Mouse (Mus musculus) cerebellum, adult 9-11 months (tissue): ENCODE results near the gene Parvb.

Experiments used
- DNase-seq: peaks from one replicate; pipeline ENCODE4 v3.0.0; 2022

The Parvb gene

GRCm38 (mm10) chr15:84231721-84232561, at the start of gene Parvb:
Parvb (plus strand) TSS chr15:84232043.
- DNase-seq, result peak; percentile 74

DNA sequence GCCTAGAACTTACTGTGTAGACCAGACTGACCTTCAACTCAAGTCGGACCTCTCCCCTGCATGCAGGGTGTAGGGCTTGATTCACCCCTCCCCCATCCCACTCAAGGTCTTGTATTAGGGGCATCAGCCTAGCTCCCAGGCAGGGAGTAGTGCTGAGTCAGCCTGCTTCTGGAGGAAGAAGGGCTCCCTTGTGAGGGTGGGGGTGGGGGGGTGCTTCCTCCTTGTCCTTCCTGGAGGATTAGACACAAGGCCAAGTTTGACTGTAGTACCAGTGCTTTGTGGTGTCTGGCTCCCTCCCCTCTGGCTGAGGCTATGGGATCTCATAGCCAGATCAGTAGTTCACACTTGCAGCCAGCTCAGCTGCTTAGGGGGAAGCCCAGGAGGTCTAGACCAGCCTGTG, 47.9 kb upstream of the Parvb start:
- DNase-seq, result no peak

GRCm38 (mm10) chr15:84186196-84186595, 45.6 kb upstream of the Parvb start:
- no peak for DNase-seq

- DNase-seq, result no peak
Measured at GRCm38 (mm10) chr15:84188887-84189530, 42.8 kb upstream of the Parvb start.

GRCm38 (mm10) chr15:84189881-84190280, 42.0 kb upstream of the Parvb start:
- no peak for DNase-seq

DNA sequence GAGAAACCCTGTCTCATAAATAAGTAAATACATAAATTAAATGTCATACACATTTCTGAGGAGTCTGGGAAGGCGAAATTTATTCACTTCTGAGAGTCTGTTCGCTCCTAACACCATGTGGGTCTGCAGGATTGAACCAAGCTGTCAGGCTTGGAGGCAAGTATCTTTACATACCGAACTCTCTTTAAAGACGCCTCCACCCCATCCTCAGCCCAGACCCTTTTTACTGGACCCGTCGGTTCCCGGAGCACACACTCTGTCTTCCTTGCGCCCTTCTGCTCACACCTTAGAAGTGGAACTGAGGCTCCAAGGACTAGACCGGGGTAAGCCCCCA, 40.2 kb upstream of the Parvb start:
- DNase-seq, result no peak

GRCm38 (mm10) chr15:84192058-84192791, 39.6 kb upstream of the Parvb start, which contains the start of gene Samm50:
Samm50 (plus strand) TSS chr15:84192241.
- peak; percentile 93 for DNase-seq

- DNase-seq, result no peak
Measured at GRCm38 (mm10) chr15:84196486-84197165, 35.2 kb upstream of the Parvb start.

DNA sequence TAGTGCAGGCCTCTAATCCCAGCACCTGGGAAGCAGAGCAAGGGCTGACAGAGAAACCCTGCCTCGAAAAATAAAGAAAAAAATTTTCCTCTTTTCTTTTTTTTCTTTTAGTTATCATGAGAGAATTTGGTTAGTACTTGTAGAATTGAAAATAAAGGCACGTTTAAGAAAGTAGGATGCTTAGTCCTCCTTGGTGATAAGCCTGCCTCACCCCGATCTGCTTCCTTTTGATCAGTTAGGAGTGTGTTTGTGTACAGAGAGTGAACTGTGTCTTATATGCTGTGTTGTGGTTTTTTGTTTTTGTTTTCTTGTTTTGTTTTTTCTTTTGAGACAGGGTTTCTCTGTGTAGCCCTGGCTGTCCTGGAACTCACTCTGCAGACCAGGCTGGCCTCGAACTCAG, 24.5 kb upstream of the Parvb start:
- DNase-seq, result no peak

GRCm38 (mm10) chr15:84209517-84210412, 22.1 kb upstream of the Parvb start:
- DNase-seq, result no peak

DNA sequence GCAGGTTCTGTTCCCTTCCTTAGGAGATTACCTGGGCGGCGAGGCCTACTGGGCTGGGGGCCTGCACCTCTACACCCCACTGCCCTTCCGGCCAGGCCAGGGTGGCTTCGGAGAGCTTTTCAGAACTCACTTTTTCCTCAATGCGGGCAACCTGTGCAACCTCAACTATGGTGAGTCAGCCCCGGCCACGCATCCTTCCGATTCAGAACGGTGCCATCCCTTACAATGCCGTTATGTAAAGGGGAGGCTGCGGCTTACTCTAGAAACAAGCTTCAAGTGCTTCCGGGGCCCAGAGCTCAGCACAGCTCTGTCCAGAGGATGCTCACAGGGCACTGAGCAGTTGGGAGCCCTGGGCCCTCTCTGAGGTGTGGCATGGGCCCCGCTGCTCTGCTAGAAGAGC, 21.4 kb upstream of the Parvb start:
- DNase-seq, result no peak

DNA sequence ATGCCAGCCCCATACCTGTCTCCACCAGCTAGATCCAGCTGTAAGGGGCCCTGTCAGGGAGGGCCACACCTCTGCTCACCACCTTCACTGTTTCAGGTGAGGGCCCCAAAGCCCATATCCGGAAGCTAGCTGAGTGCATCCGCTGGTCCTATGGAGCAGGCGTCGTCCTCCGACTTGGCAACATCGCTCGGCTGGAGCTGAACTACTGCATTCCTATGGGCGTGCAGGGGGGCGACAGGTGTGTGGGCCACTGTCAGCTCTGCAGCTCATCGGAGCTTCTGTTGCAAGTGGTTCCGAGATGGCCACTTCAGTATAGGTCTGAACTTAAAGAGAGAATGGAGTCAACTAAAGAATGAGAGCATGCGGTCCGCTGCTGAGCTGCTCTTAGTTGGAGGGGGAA, 20.9 kb upstream of the Parvb start:
- no peak for DNase-seq

DNA sequence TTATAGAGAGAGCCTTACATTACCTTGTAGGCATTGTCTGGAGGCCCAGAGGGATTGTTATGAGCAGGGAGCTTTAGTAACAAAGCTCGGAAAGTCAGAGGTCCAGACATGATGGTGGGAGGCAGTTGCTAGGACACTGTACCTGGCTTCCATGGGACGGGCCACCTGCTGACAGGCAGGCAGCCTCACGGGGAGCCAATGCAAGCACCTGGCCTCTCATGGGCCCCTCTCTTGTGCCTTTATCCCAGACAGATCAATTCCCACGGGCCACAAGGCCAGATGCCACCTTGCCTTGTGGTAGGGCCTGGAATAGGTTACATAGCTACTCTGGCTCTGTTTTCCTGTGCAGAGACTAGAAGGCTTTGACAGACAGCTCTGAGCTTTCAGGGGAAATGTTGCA, 20.3 kb upstream of the Parvb start:
- no peak for DNase-seq

GRCm38 (mm10) chr15:84212031-84212755, 19.6 kb upstream of the Parvb start:
- peak; percentile 76 for DNase-seq

DNA sequence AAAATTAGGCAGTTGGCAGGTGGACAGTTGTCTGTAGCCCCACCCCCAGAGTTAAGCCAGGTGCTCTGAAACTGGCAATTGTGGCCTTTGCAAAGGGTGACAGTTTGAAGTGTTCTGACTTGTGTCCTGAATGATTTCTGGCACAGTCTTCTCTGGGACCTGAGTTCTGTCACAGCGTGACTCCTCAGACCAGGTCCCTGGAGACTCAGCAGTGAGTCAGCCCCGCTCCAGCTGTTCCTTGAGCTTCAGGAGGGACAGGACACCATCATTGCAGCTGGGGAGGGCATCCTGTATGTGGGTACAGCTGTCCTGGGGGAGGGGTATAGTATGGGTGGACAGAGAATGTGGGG, 19.1 kb upstream of the Parvb start:
- no peak for DNase-seq

DNA sequence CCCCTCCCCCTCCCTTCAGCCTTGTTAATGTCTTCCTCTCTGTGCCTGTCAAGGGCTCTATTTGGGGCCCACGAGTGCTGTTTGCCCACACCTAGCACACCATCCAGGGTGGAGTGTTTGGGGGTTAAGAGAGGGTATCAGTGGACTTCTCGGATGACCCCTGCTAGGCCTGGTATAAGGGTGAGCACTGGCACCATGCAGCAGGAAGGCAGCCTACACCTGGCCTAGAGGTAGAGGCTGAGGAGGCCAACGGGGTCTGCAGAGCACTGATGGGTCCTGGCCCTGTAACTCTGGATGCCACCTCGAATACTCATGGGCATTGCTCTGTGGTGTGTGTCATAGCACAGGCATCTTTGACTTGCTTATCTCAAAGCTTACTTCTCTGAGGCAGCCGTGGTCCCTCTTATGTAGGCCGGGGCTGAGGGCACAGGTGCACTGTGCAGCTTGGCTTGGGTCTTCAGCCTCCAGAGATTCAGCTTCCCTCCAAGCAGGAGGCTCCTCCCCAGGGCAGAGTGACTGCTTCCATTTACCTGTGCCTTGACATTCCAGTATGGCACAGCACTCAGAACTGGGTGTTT, 18.6 kb upstream of the Parvb start:
- no peak for DNase-seq

DNA sequence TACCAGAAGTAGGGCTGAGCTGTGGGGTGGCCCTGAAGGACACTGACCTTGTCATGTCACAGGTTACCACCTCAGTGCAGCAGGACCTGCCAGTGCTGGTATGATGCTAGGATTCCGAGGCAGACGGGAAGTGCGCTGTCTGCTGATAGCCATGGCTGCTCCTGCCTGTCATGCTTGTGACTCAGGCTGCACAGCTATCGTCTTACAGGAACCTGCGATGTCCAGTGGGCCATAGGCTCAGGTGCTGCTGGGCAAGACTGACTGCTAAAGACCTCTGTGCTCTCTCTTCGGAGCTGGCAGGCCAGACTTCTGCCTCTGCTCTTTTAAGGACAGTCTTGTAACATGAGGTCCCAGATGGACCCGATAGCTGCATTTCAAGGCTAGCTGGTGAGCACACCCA, 17.4 kb upstream of the Parvb start:
- DNase-seq, result no peak

DNA sequence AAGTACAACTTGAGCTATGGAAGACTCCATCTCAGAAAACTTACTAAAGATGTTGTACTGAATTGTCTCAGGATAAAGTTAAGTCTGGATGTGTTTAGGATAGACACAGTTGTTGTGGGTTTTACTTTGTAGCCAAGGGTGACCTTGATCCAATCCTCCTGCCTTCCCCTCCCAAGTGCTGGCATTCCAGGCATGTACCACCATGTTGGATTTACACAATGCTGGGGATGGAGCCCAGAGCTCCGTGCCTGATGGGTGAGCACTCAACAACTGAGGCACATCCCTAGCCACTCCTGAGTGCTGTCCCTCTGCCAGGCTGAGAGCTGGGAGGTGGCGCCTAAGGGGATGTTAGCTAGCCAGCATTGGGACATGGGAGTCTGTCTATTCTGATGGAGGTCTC, 16.6 kb upstream of the Parvb start:
- DNase-seq, result no peak

- DNase-seq, result no peak
Measured at GRCm38 (mm10) chr15:84216026-84216425, 15.8 kb upstream of the Parvb start.

GRCm38 (mm10) chr15:84216461-84217084, 15.3 kb upstream of the Parvb start:
- DNase-seq, result no peak
